Mouse (Mus musculus) left cerebral cortex, postnatal 14 days (tissue): ENCODE measurements at regions not wholly inside any gene's neighbourhood (a gene's known extent, or its start where the extent isn't known, plus 50 kb on each side); places are given as distances from the start of the nearest gene placed in this dataset.

Experiments used
- DNase-seq, 2 experiments: peaks; one replicate each; pipeline ENCODE4 v3.0.0; 2021 to 2022; ENCODE audit warnings: low spot score in 2 of 2, mixed read lengths in 1 of 2
- intact Hi-C: fragments of 180-260 bp; cut with DNase I; formaldehyde crosslinking; loops from one replicate; pipeline ENCODE4 v1.15.1; 2025

DNA sequence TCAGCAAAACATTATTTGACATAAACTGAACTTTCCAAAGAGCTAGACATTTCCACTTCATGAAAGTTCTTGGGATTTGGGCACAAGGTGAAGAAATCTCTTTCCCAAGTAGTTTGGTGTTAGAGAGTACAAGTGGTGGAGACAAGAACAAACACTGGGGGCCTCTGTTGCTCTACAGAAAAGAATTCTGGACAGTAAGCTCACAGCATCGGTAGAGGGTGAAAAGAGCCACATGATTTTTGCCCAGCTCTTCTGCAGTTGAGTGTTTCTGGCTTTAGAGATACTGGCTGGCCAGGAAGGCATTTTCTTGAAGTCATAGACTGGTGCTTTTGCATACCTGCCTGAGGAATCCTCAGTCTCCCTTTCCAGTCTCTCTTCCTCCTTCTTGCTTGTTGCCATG is 127.8 kb downstream of the Stk31 start:
- intact Hi-C loops: no loop called here
- DNase-seq: peak; percentile 43 to 57

DNA sequence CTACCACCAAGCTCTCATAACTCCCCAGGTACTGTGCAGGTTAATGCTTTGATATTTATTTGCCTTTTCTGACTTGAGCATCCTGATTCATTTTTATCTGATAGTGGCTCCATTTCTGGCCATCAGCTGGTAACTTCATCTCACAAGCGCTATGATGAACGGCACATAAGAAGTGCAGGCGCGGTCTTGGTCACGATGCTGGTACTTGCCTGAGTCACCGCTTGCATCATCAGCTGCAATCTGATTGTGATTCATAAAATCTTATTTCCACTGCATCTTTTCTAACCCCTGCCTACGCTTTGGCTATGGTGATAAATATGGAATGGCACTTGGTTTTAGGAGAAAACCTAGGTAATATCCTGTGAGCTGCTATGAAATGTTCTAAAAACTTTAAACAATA is 128.3 kb downstream of the Stk31 start:
- intact Hi-C loops: no loop called here
- peak in 1 of 2 experiments; percentile 6 for DNase-seq

DNA sequence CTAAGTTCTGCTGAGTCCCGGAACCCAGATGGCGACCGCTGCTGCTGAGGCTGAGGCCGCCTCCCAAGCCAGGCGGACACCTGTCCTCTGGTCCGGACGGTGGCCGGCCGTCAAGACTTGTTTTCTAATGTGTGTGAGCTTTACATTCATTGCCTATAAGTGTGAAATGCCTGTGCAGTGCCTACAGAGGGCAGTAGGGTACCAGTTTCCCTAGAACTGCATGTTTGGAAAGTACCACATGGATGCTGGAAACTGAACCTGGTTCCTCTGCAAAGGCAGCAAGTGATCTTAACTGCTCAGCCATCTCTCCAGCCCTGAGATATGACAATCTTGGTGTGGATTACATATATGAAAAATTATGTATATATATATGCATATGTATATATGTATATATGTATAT is 138.6 kb downstream of the Stk31 start:
- intact Hi-C loops: loop anchor here (10.0 kb wide), 1 partner anchor 181 kb away; no protein-coding TSS in a partner anchor
- no peak for DNase-seq

- intact Hi-C loops: loop anchor here (10.0 kb wide), 1 partner anchor 180 kb away; no protein-coding TSS in a partner anchor
- no peak for DNase-seq
Measured at GRCm38 (mm10) chr6:49534551-49534950, 139.1 kb downstream of the Stk31 start.

- intact Hi-C loops: no loop called here
- DNase-seq: no peak
Measured at GRCm38 (mm10) chr6:49544946-49545345, 149.5 kb downstream of the Stk31 start.

- intact Hi-C loops: no loop called here
- no peak for DNase-seq
Measured at GRCm38 (mm10) chr6:49555069-49555468, 159.7 kb downstream of the Stk31 start.

DNA sequence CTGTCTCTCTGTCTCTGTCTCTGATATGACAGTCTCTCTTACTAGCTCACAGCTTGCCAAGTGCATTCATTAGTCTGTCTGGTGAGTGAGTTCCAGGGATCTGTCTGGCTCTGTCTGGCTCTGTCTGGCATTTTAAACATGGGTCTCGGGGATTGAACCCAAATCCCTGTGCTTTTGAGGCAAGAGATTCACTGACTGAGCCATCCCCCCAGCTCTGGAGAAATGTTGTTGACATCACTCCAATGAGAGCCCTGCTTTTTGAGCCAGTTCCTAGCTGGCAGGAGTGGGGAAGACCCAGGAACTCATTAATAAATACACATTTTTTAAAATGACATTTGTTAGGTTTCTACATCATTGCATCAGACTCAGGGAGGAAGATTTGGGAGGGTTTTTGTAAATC is 163.1 kb downstream of the Stk31 start:
- DNase-seq: no peak
- intact Hi-C loops: no loop called here

GRCm38 (mm10) chr6:49559112-49559511 is 163.7 kb downstream of the Stk31 start:
- DNase-seq: peak in 1 of 2 experiments; percentile 13
- intact Hi-C loops: no loop called here

GRCm38 (mm10) chr6:49578340-49578739 is 182.9 kb downstream of the Stk31 start:
- intact Hi-C loops: no loop called here
- DNase-seq: no peak

GRCm38 (mm10) chr6:49579691-49580090 is 184.3 kb downstream of the Stk31 start:
- intact Hi-C loops: no loop called here
- no peak for DNase-seq

DNA sequence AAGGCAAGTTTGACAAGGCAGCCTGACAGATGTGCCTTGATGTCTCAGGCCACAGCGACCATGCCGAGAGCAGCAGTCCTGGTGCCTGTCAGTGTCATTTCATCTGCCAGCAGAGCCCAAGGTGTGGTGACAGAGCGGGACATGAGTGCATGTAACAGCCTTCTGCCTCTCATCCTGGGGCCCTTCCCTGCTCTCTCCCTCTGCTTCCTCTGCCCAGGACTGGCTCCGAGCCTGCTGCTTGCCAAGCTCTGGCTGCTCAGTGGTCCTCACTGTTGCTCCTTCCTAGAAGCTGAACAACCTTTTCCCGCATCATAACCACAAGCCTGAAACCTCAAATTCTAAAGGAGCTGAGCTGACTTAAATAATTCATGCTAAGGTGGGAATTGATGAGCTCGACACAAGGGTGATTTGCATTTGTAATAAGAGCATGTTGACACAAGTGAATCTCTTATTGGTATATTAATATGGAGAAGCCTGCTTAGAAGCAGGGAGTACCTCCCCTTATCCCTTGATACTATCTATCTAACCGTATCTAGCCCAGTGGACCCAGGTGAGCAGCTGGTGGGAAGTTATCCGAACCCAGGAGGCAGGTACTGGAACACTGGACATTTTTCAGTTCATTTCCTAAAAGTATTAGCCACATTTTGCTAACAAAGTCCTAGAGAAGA is 186.8 kb downstream of the Stk31 start:
- intact Hi-C loops: no loop called here
- no peak for DNase-seq

DNA sequence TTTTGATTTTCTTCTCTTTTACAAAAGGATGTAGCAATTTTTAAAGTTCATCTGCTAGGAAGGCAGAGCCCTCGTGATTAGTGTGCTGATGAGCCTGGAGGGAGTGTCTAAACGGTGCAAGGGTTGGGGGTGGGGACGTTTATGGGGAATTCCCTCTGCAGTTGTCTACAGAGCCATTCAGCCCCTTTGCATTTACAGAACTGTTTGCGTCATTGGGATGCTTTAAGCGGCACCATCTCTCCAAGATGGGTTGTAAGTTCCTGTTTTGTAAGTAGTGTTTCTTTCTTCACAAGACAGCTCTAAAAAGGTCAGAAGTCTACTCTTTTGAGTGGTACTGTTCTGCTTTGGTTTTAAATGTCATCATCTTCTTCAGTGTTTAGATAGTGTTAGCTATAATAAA is 191.1 kb downstream of the Stk31 start:
- intact Hi-C loops: no loop called here

GRCm38 (mm10) chr6:49588677-49589076 is 193.3 kb downstream of the Stk31 start:
- intact Hi-C loops: no loop called here
- DNase-seq: no peak

More for the DNA sequence above, 191.1 kb downstream of the Stk31 start:
- no peak for DNase-seq

GRCm38 (mm10) chr6:49590927-49591631 is 195.7 kb downstream of the Stk31 start:
- peak; percentile 26 to 33 for DNase-seq

GRCm38 (mm10) chr6:49591632-49592000 is 196.2 kb downstream of the Stk31 start:
- intact Hi-C loops: no loop called here
- DNase-seq: no peak

More at GRCm38 (mm10) chr6:49590927-49591631, 195.7 kb downstream of the Stk31 start:
- intact Hi-C loops: no loop called here

- DNase-seq: no peak
- intact Hi-C loops: no loop called here
Measured at GRCm38 (mm10) chr6:49592676-49593075, 197.3 kb downstream of the Stk31 start.

- no peak for DNase-seq
- intact Hi-C loops: no loop called here
Measured at GRCm38 (mm10) chr6:49603201-49603600, 207.8 kb downstream of the Stk31 start.

GRCm38 (mm10) chr6:49603844-49604243 is 208.4 kb downstream of the Stk31 start:
- intact Hi-C loops: no loop called here
- DNase-seq: no peak

DNA sequence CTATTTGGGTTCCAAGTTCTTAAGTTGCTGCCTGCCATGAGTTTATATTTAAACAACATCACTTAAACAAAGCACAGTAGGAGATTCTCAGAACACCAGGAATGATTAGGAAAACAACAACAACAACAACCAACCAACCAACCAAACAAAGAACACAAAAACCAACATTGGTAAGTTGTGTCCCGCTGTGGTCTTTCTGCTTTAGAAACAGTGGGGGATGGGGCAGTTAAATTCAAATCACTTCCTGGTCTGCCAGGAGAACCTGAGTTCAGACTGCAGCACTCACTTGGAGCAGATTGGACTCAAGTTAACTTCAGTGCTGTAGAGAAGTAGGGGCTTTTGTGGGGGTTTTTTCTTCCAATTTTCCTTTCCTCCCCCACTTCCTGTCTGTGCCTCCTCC is 210.6 kb downstream of the Stk31 start:
- intact Hi-C loops: no loop called here
- no peak for DNase-seq

- intact Hi-C loops: no loop called here
- DNase-seq: no peak
Measured at GRCm38 (mm10) chr6:49606626-49607158, 211.3 kb downstream of the Stk31 start.

DNA sequence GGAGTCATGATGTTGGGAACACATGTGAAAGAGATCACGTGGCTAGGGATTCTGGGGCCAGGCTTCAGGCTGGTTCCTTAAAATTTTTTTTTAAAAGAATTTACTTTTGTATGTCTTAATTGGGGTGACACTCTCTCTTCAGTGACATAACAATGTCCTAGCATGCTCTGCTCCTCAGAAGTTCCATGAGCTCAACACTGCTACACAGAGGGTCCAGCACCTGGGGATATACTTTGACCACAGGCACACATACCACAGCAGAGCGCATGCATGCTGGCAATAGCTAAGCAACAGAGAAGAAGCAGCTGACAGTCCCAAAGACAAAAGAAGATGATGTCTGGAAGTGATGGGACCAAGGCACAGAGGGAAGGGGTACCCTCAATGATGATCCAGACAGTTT is 198.4 kb upstream of the Npy start:
- DNase-seq: no peak
- intact Hi-C loops: no loop called here
